Mouse (Mus musculus): ENCODE measurements around the gene Prpsap1.
"Not testable (repeated sequence)": the region's sequence is repeated elsewhere in the genome, so short reads cannot be mapped to it uniquely, and the experiment has no call there.

The Prpsap1 gene

DNA sequence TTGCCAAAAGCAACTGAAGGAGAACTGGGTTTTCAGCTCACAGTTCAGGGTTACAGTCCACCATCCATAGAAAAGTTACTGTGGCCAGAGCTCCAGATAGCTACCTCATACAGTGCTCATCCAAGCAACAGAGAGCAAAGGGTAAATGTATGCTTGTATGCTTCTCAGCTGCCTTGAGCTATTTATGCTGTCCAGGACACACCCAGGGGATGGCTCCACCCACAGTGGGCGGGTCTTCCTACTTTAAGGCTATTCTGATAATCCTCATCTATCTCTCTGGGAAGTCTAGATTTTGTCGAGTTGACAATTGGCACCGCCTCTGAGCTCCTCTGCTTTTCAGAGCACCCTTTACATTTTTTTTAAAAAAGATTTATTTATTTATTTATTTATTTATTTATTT, 27.1 kb upstream of the Prpsap1 start:
- in situ Hi-C loops (cut with MboI; ENCODE audit: low pct_unique_long_range_greater_than_20kb in 1 of 2, low sequenced_read_pairs in 2 of 2, unreplicated experiment in 1 of 2): no loop called here

DNA sequence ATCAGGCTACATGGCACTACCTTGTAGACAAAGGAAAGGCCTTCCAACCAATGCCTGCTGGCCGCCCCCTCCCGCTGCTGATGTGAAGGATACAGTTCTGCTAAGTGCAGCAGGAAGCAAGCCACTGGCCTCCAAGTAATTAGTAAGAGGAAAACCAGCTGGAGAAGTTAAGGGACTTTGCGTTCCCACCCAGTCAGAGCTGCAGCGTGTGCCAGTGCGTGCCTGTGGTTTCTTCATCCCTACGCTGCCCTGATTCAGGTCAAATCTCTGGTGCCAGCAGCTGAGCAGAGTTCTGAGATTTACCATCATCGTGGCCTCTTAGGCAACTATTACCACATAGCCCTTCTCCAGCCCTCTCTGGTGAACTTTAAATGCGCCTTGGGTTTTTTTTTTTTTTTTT, 24.5 kb upstream of the Prpsap1 start:
- in situ Hi-C loops (cut with MboI; ENCODE audit: low pct_unique_long_range_greater_than_20kb in 1 of 2, low sequenced_read_pairs in 2 of 2, unreplicated experiment in 1 of 2): no loop called here

- in situ Hi-C loops (cut with MboI; ENCODE audit: low pct_unique_long_range_greater_than_20kb in 1 of 2, low sequenced_read_pairs in 2 of 2, unreplicated experiment in 1 of 2): no loop called here
Observed at GRCm38 (mm10) chr11:116515330-116516020, 21.5 kb upstream of the Prpsap1 start.

GRCm38 (mm10) chr11:116513531-116514038, 19.6 kb upstream of the Prpsap1 start:
- in situ Hi-C loops (cut with MboI; ENCODE audit: low pct_unique_long_range_greater_than_20kb in 1 of 2, low sequenced_read_pairs in 2 of 2, unreplicated experiment in 1 of 2): no loop called here

GRCm38 (mm10) chr11:116512987-116513386, 19.0 kb upstream of the Prpsap1 start:
- in situ Hi-C loops (cut with MboI; ENCODE audit: low pct_unique_long_range_greater_than_20kb in 1 of 2, low sequenced_read_pairs in 2 of 2, unreplicated experiment in 1 of 2): no loop called here

DNA sequence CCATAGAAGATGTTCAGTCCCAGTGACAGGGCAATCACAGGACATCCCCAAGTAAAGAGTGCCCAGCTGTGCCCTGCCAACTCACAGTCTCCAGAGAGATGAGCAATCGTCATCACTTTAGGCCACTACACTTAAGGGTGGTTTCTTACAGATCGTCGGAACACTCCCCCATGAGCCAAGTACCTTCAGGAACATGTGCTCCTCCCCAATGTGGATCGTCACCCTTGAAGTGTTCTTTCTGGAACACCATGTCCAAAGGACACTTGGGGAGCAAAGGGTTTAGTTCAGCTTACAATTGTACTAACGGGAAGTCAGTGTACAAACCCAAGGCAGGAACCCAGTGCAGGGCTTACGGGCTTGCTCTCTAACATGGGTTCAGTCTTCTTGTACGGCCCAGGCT, 18.2 kb upstream of the Prpsap1 start:
- in situ Hi-C loops (cut with MboI; ENCODE audit: low pct_unique_long_range_greater_than_20kb in 1 of 2, low sequenced_read_pairs in 2 of 2, unreplicated experiment in 1 of 2): no loop called here

- in situ Hi-C loops (cut with MboI; ENCODE audit: low pct_unique_long_range_greater_than_20kb in 1 of 2, low sequenced_read_pairs in 2 of 2, unreplicated experiment in 1 of 2): no loop called here
Observed at GRCm38 (mm10) chr11:116511301-116511868, 17.4 kb upstream of the Prpsap1 start.

- in situ Hi-C loops (cut with MboI; ENCODE audit: low pct_unique_long_range_greater_than_20kb in 1 of 2, low sequenced_read_pairs in 2 of 2, unreplicated experiment in 1 of 2): no loop called here
Observed at GRCm38 (mm10) chr11:116508689-116509088, 14.7 kb upstream of the Prpsap1 start.

- in situ Hi-C loops (cut with MboI; ENCODE audit: low pct_unique_long_range_greater_than_20kb in 1 of 2, low sequenced_read_pairs in 2 of 2, unreplicated experiment in 1 of 2): no loop called here
Observed at GRCm38 (mm10) chr11:116506151-116506875, 12.3 kb upstream of the Prpsap1 start.

GRCm38 (mm10) chr11:116505573-116505972, 11.6 kb upstream of the Prpsap1 start:
- in situ Hi-C loops (cut with MboI; ENCODE audit: low pct_unique_long_range_greater_than_20kb in 1 of 2, low sequenced_read_pairs in 2 of 2, unreplicated experiment in 1 of 2): no loop called here

- in situ Hi-C loops (cut with MboI; ENCODE audit: low pct_unique_long_range_greater_than_20kb in 1 of 2, low sequenced_read_pairs in 2 of 2, unreplicated experiment in 1 of 2): no loop called here
Observed at GRCm38 (mm10) chr11:116504516-116504915, 10.5 kb upstream of the Prpsap1 start.

GRCm38 (mm10) chr11:116501005-116501746, 7.2 kb upstream of the Prpsap1 start:
- in situ Hi-C loops (cut with MboI; ENCODE audit: low pct_unique_long_range_greater_than_20kb in 1 of 2, low sequenced_read_pairs in 2 of 2, unreplicated experiment in 1 of 2): no loop called here

DNA sequence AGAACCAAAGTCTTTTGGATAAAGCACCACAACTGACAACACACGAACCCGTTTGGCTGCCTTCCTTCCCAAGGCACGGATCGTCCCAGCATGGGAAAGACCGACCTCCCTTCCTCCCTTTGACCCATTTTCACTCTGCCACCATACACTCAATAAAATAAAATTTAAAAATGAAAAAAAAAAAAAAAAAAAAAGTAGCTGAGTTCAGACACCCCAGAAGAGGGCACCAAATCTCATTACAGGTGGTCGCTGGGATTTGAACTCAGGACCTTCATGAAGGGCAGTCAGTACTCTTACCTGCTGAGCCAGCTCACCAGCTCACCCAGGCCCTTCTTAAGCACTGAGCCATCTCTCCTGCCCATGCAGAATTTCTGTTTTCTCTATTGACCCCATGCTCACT, 5.0 kb upstream of the Prpsap1 start:
- in situ Hi-C loops (cut with MboI; ENCODE audit: low pct_unique_long_range_greater_than_20kb in 1 of 2, low sequenced_read_pairs in 2 of 2, unreplicated experiment in 1 of 2): no loop called here

GRCm38 (mm10) chr11:116498596-116498995, 4.6 kb upstream of the Prpsap1 start:
- in situ Hi-C loops (cut with MboI; ENCODE audit: low pct_unique_long_range_greater_than_20kb in 1 of 2, low sequenced_read_pairs in 2 of 2, unreplicated experiment in 1 of 2): no loop called here

DNA sequence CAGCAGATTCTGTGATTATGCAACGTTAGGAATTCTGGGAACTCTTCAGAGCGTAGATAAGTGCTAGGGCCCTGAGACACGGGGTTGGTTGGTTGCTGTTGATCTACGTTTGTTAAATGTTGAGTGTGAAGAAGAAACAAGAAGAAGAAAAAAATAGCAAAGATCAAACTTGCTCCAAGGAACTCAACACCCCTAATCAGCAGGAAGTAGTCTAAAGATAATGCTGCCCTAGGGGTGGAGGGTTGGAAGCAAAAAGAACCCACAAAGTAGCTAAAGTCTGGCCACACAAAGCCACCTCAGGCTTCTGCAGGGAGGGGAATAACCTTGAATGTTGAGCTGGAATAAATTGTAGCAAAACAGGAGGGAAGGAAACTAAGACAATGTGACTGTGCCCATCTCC, 3.3 kb upstream of the Prpsap1 start:
- in situ Hi-C loops (cut with MboI; ENCODE audit: low pct_unique_long_range_greater_than_20kb in 1 of 2, low sequenced_read_pairs in 2 of 2, unreplicated experiment in 1 of 2): no loop called here

GRCm38 (mm10) chr11:116494474-116495174, 622 bp upstream of the Prpsap1 start:
- in situ Hi-C loops (cut with MboI; ENCODE audit: low pct_unique_long_range_greater_than_20kb in 1 of 2, low sequenced_read_pairs in 2 of 2, unreplicated experiment in 1 of 2): no loop called here

DNA sequence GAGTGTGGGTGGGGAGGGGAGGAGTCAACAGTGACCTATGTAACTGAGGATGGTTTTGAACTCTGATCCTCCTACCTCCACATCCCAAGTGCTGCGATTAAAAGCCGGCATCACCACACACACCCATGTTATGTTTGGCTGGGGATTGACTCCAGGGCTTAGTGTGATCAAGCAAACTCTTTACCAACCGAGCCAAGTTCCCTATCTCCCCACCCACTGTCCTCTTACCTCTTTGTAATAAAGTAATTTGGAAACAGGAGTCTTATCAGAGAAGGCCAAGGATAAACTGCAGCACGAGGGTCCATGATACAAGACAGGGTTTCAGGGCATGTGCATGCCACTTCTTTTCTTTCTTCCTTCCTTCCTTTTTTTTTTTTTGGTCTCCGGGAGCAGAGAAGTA, 811 bp downstream of the Prpsap1 start:
- in situ Hi-C loops (cut with MboI; ENCODE audit: low pct_unique_long_range_greater_than_20kb in 1 of 2, low sequenced_read_pairs in 2 of 2, unreplicated experiment in 1 of 2): no loop called here

GRCm38 (mm10) chr11:116492507-116492906, 1.5 kb downstream of the Prpsap1 start:
- in situ Hi-C loops (cut with MboI; ENCODE audit: low pct_unique_long_range_greater_than_20kb in 1 of 2, low sequenced_read_pairs in 2 of 2, unreplicated experiment in 1 of 2): not testable (repeated sequence)
